9 mouse cellular contexts compared by ENCODE assay signal in the genomic region with DNA sequence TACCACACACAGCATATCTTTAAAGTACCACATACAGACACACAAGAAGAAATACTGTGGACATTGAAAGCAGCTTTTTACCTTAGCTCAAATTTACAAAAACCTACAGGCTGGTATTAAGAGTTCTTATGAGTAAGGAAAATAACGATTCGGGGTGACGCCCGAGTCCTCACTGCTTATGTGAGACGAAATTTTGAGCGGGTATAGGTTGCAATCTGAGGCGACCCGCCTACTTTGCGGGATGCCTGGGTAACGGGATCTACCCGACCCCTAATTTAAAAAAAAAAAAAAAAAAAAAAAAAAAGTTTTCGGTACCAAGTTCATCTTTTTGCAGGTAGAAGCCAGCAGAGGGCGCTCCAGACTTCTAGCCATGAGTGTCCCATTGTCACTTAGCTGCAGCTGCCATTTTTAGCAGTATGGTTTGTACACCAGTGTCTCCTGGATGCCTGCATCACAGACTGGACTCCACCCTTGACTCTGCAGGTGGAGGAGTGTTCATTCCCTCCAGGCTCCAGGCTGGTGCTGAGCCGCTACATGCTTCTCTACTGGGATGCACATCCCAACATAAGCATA. TPM values are rescaled to one million over a fixed set of nuclear protein-coding genes. Genes with fewer than 3 reads are reported as not detected.
DNase-seq lines count a peak whose midpoint lies in the region; ATAC-seq and TF ChIP-seq lines count a peak whose summit lies in the region.
"Had no signal": no experiment of that assay in that cellular context is flagged by ENCODE, and none has a peak within 500 bp of the region (broad histone marks: within the 10 kb centered on the region; RNA-seq: fewer than 3 reads in every experiment).

No protein-coding gene starts in this region.

- no peaks in the 10 kb centered on the region for H3K9me3 ChIP-seq in kidney, embryonic 15.5 days (replicated peaks)
- H3K9me3 ChIP-seq in heart, embryonic 11.5 days (replicated peaks; ENCODE audit: control insufficient read depth, low read length) = no peaks in the 10 kb centered on the region
- H3K9me3 ChIP-seq: neural tube, embryonic 12.5 days had no signal

- 21% methylated on average over 14 of the region's 14 CpGs for WGBS in kidney, embryonic 15.5 days
- 24% methylated on average over 14 of the region's 14 CpGs for WGBS in heart, embryonic 11.5 days (ENCODE audit: insufficient replicate concordance)
- WGBS in spleen, adult 2 months = 25% methylated on average over 14 of the region's 14 CpGs

- no peak for TF ChIP-seq POLR2A in spleen, adult 2 months (IDR thresholded peaks at IDR 0.05; ENCODE audit: low read depth, low read length)

- H3K4me3 ChIP-seq in kidney, embryonic 15.5 days (replicated peaks) = no peak overlapping the region
- no peak overlapping the region for H3K4me3 ChIP-seq in heart, embryonic 11.5 days (ENCODE audit: low read depth, low read length)
- no peak overlapping the region for H3K4me3 ChIP-seq in spleen, adult 2 months (ENCODE audit: extremely low read depth, insufficient read depth, insufficient read length)
- H3K4me3 ChIP-seq: neural tube, embryonic 12.5 days had no signal

- H3K4me1 ChIP-seq in kidney, embryonic 15.5 days = peaks cover 10% of the 10 kb centered on the region
- peaks cover 13% of the 10 kb centered on the region; the same call in 1 of the 2 replicates for H3K4me1 ChIP-seq in heart, embryonic 11.5 days (ENCODE audit: control insufficient read depth, insufficient read depth, low read length)
- H3K4me1 ChIP-seq in spleen, adult 2 months (ENCODE audit: control insufficient read depth, insufficient read depth, insufficient read length) = 0 out of 2 replicates have a peak, but pooled peaks cover 2% of the 10 kb centered on the region
- H3K4me1 ChIP-seq: neural tube, embryonic 12.5 days had no signal

- TF ChIP-seq CTCF in spleen, adult 2 months (IDR thresholded peaks at IDR 0.05; ENCODE audit: extremely low read depth, insufficient read depth, insufficient read length, insufficient replicate concordance) = peak; percentile 39; the same call in 1 of the 2 replicates

- ATAC-seq in kidney, embryonic 15.5 days (replicated peaks; ENCODE audit: low FRiP score) = no peak
- no peak for ATAC-seq in heart, embryonic 11.5 days (replicated peaks; ENCODE audit: insufficient number of reproducible peaks, low FRiP score, low TSS enrichment)

- H3K27me3 ChIP-seq in kidney, embryonic 15.5 days = no peaks in the 10 kb centered on the region
- no peaks in the 10 kb centered on the region for H3K27me3 ChIP-seq in heart, embryonic 11.5 days (ENCODE audit: control insufficient read depth, insufficient read depth, low read length)
- no peaks in the 10 kb centered on the region for H3K27me3 ChIP-seq in spleen, adult 2 months (ENCODE audit: control insufficient read depth, insufficient read depth, low read length)
- H3K27me3 ChIP-seq: neural tube, embryonic 12.5 days had no signal

- peak; percentile 51 for DNase-seq in kidney, adult 11 months
- DNase-seq in ZHBTc4 (ENCODE audit: low read depth, low spot score) = peak; percentile 91
- peak; percentile 75 to 77 for DNase-seq in cerebellum, postnatal 36 days
- DNase-seq in kidney, postnatal 25 days = peak; percentile 81 to 92
- peak; percentile 78 for DNase-seq in lung, postnatal 10 days
- DNase-seq in spleen, adult 2 months (ENCODE audit: low read depth in 1 of 2, low spot score in 2 of 2) = peak; percentile 55 to 71

- H3K9ac ChIP-seq in kidney, embryonic 15.5 days = no peak overlapping the region
- H3K9ac ChIP-seq in heart, embryonic 11.5 days (ENCODE audit: low read depth, low read length) = no peak overlapping the region
- H3K9ac ChIP-seq: neural tube, embryonic 12.5 days had no signal

- H3K27ac ChIP-seq in kidney, embryonic 15.5 days = no peak overlapping the region
- no peak overlapping the region for H3K27ac ChIP-seq in heart, embryonic 11.5 days (ENCODE audit: low read depth, low read length)
- H3K27ac ChIP-seq in spleen, adult 2 months (ENCODE audit: insufficient read depth, low read length) = no peak overlapping the region
- H3K27ac ChIP-seq: neural tube, embryonic 12.5 days had no signal

- no peaks in the 10 kb centered on the region for H3K36me3 ChIP-seq in kidney, embryonic 15.5 days
- H3K36me3 ChIP-seq in heart, embryonic 11.5 days (ENCODE audit: control insufficient read depth, insufficient read depth, low read length) = no peaks in the 10 kb centered on the region
- H3K36me3 ChIP-seq in spleen, adult 2 months (ENCODE audit: control insufficient read depth, insufficient read depth, low read length) = no peaks in the 10 kb centered on the region
- H3K36me3 ChIP-seq: neural tube, embryonic 12.5 days had no signal

- H3K4me2 ChIP-seq in kidney, embryonic 15.5 days = no peak overlapping the region
- peak overlapping the region; percentile 35 for H3K4me2 ChIP-seq in heart, embryonic 11.5 days
- H3K4me2 ChIP-seq: neural tube, embryonic 12.5 days had no signal

RNA-seq across cellular contexts. Expression of gene Vdac2, which starts 12.4 kb away (rescaled TPM):
- polyA plus RNA-seq in kidney, embryonic 15.5 days (2015; fragmentation: Nextera tagmentation; extraction: Ambion mirVana) = 318 and 328 TPM in 2 replicates
- 434 and 456 TPM in 2 replicates for polyA plus RNA-seq in heart, embryonic 11.5 days (2014; fragmentation: Nextera tagmentation; extraction: Ambion mirVana)
- 59.8 and 66.8 TPM in 2 replicates for polyA plus RNA-seq in spleen, adult 2 months (2012; rRNA removed)

RNA-seq across cellular contexts. Expression of gene Comtd1, which starts 36.1 kb away (rescaled TPM):
- polyA plus RNA-seq in kidney, embryonic 15.5 days (2015; fragmentation: Nextera tagmentation; extraction: Ambion mirVana) = 26.2 TPM in 2 replicates
- 38.6 and 44.5 TPM in 2 replicates for polyA plus RNA-seq in heart, embryonic 11.5 days (2014; fragmentation: Nextera tagmentation; extraction: Ambion mirVana)
- polyA plus RNA-seq in spleen, adult 2 months (2012; rRNA removed) = 17.9 and 19.4 TPM in 2 replicates
